Mouse (Mus musculus): ENCODE results near the gene Rnf168. TPM values are rescaled to one million over a fixed set of nuclear protein-coding genes. Genes with fewer than 3 reads are reported as not detected.

The Rnf168 gene
- total RNA-seq, 1 experiment = 21.3 TPM

GRCm38 (mm10) chr16:32350776-32351175 lies 73.5 kb downstream of the Rnf168 start:
- Histone ChIP-seq H3K4me1 (ENCODE audit: control insufficient read depth in 2 of 2, insufficient read depth in 2 of 2, low read length in 2 of 2, poor library complexity in 1 of 2) (peaks cover 0 to 3% of the 10 kb centered on the region in 2 experiments; a peak in 1 of 4 replicates), H3K9ac (ENCODE audit: insufficient read depth, low read depth, low read length, poor library complexity, severe bottlenecking) (no peak overlapping the region), H3K27ac (ENCODE audit: insufficient read depth, low read depth, low read length, poor library complexity, severe bottlenecking) (no peak overlapping the region), H3K4me3 (ENCODE audit: insufficient read depth in 1 of 2, low read depth in 1 of 2, low read length in 2 of 2, poor library complexity in 1 of 2, severe bottlenecking in 1 of 2) (no peak overlapping the region), H3K36me3 (ENCODE audit: control insufficient read depth, insufficient read depth, low read length, poor library complexity, severe bottlenecking) (peaks cover 3% of the 10 kb centered on the region), H3K9me3 (ENCODE audit: control insufficient read depth, insufficient read depth, low read depth, low read length) (no peaks in the 10 kb centered on the region)
- in situ Hi-C loops (cut with MboI; ENCODE audit: low sequenced_read_pairs in 2 of 2, unreplicated experiment in 2 of 2) = no loop called here
- TF ChIP-seq ZNF384 (IDR thresholded peaks at IDR 0.05; ENCODE audit: low read depth, low read length) (no peak), ZC3H11A (IDR thresholded peaks at IDR 0.05; ENCODE audit: borderline replicate concordance, low read depth, low read length) (no peak), MAFK (IDR thresholded peaks at IDR 0.05; ENCODE audit: insufficient read depth, low read depth, low read length) (no peak), HCFC1 (IDR thresholded peaks at IDR 0.05; ENCODE audit: borderline replicate concordance, insufficient read depth, low read length) (no peak), CHD2 (IDR thresholded peaks at IDR 0.05; ENCODE audit: low read depth, low read length) (no peak)
- DNase-seq (ENCODE audit: low read depth, low spot score) = no peak

Other genes starting within 250 kb of the Rnf168 start
- gene Pak2, start 198.1 kb upstream of the Rnf168 start, total RNA-seq (2012; rRNA removed) = 17.9 and 26.9 TPM in 2 replicates
- gene Pigx, start 177.7 kb upstream of the Rnf168 start, total RNA-seq (2012; rRNA removed) = 59.5 and 86.2 TPM in 2 replicates
- 8.9 and 11.9 TPM in 2 replicates for gene Cep19, start 177.7 kb upstream of the Rnf168 start, total RNA-seq (2012; rRNA removed)
- 6.4 and 7.2 TPM in 2 replicates for gene Nrros, start 111.9 kb upstream of the Rnf168 start, total RNA-seq (2012; rRNA removed)
- gene Bex6, start 97.6 kb upstream of the Rnf168 start, total RNA-seq (2012; rRNA removed) = 1.4 and 1.6 TPM in 2 replicates
- 11.4 and 14.2 TPM in 2 replicates for gene Fbxo45, start 30.3 kb upstream of the Rnf168 start, total RNA-seq (2012; rRNA removed)
- gene Wdr53, start 30.2 kb upstream of the Rnf168 start, total RNA-seq (2012; rRNA removed) = 11.5 and 14.9 TPM in 2 replicates
- not detected in 2 replicates for gene Smco1, start 6.0 kb upstream of the Rnf168 start, total RNA-seq (2012; rRNA removed)
- 44.2 and 47.6 TPM in 2 replicates for gene Ubxn7, start 54.8 kb downstream of the Rnf168 start, total RNA-seq (2012; rRNA removed)
- gene Tm4sf19, start 123.0 kb downstream of the Rnf168 start, total RNA-seq (2012; rRNA removed) = 0.48 TPM in 1 of 2 replicates, not detected in the other
- gene Tctex1d2, start 142.2 kb downstream of the Rnf168 start, total RNA-seq (2012; rRNA removed) = 9.1 and 9.5 TPM in 2 replicates
- 17.8 and 18.2 TPM in 2 replicates for gene Pcyt1a, start 153.5 kb downstream of the Rnf168 start, total RNA-seq (2012; rRNA removed)
- 0.79 and 1.1 TPM in 2 replicates for gene Slc51a, start 210.4 kb downstream of the Rnf168 start, total RNA-seq (2012; rRNA removed)
- not detected in 2 replicates for gene Zdhhc19, start 218.8 kb downstream of the Rnf168 start, total RNA-seq (2012; rRNA removed)

Measured in ES-E14 (cell line).